Mouse (Mus musculus) neural tube, embryonic 12.5 days (tissue): ENCODE data around the gene Apol8. TPM values are rescaled to one million over a fixed set of nuclear protein-coding genes. Genes with fewer than 3 reads are reported as not detected.

Source experiments
- ATAC-seq: fragments of 200-750 bp; cut with Nextera tagmentation; 2 replicates; pipeline ENCODE4 v1.8.0; 2017; ENCODE audit warnings: low read depth, mild to moderate bottlenecking, moderate TSS enrichment, moderate library complexity; ENCODE audit not compliant: low FRiP score
- H3K27ac ChIP-seq: fragments of 300-500 bp; sonication (generic); 2 replicates; pipeline ENCODE4 v1.5.1; 2016
- H3K27me3 ChIP-seq: fragments of 300-500 bp; sonication (generic); replicated peaks from 2 replicates; pipeline ENCODE4 v1.6.1; 2016; ENCODE audit warnings: mild to moderate bottlenecking
- H3K36me3 ChIP-seq: fragments of 300-500 bp; sonication (generic); 2 replicates; pipeline ENCODE4 v1.6.1; 2016; ENCODE audit warnings: mild to moderate bottlenecking
- H3K4me1 ChIP-seq: fragments of 300-500 bp; sonication (generic); 2 replicates; pipeline ENCODE4 v1.6.1; 2016
- H3K4me2 ChIP-seq: fragments of 300-500 bp; sonication (generic); replicated peaks from 2 replicates; pipeline ENCODE4 v1.6.1; 2016; ENCODE audit warnings: mild to moderate bottlenecking
- H3K4me3 ChIP-seq: fragments of 300-500 bp; sonication (generic); 2 replicates; pipeline ENCODE4 v1.5.1; 2016
- H3K9ac ChIP-seq: fragments of 300-500 bp; sonication (generic); 2 replicates; pipeline ENCODE4 v1.6.1; 2016; ENCODE audit warnings: mild to moderate bottlenecking
- H3K9me3 ChIP-seq: fragments of 300-500 bp; sonication (generic); 2 replicates; pipeline ENCODE4 v1.6.1; 2016; ENCODE audit warnings: mild to moderate bottlenecking
- WGBS: fragments of 180-500 bp; shearing (Covaris S2); methylation state at CpG from one replicate; pipeline ENCODE4 v1.1.7; 2016; 5-methylcytosine and 5-hydroxymethylcytosine counted together
- polyA plus RNA-seq: library from polyadenylated mRNA; unstranded; fragments of >200 nt; fragmentation: Nextera tagmentation; extraction: Ambion mirVana; gene quantifications from 2 replicates; pipeline ENCODE4 v1.2.1, GENCODE M21; 2016

Gene Apol8
- polyA plus RNA-seq, 1 experiment from 2014 or later, result 0.48 TPM

DNA sequence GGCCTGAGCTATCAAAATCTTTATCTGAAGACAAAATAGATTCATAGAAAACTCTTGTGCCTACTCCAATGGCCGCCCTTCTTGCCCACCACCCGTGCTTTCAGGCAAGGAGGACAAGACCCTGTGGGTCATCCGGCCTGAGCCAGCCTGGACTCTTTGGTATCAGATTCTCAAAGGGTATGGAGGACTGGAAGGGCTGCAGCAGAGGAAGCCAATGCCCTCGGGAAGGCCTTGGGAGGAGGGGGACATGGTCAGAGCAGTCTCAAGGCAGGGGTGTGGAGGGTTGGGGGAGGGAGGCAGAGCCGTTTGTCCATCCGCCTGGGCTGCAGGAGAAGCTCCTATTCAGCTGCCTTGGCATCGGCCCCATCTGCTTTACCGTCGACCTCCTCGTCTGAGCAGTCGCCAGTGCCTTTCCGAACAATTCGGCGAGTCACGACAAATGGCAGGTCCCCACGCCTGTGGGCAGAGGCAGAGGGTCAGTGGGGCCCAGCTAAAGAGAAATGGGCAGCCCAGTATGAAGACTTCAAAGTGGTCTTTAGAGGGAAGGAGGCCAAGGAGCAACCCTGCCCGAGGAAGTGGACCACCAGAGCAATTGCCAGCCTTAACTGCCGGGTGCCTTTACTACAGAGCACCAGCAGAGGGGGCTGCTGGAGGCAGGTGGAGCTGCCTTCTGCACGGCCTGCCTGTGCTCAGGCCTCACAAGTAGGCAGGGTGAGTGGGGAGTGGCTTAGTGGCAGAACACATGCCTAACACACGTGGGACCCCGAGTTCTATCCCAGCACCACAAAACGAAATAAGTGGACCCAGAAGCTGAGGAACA lies 5.0 kb upstream of the Apol8 start:
- Histone ChIP-seq H3K4me3 (no peak overlapping the region), H3K4me2 (no peak overlapping the region), H3K4me1 (no peaks in the 10 kb centered on the region), H3K27me3 (no peaks in the 10 kb centered on the region), H3K27ac (no peak overlapping the region), H3K9ac (no peak overlapping the region), H3K9me3 (no peaks in the 10 kb centered on the region), H3K36me3 (peaks cover 65% of the 10 kb centered on the region)
- WGBS, result 73% methylated on average over 22 of the region's 22 CpGs
- ATAC-seq, result no peak

DNA sequence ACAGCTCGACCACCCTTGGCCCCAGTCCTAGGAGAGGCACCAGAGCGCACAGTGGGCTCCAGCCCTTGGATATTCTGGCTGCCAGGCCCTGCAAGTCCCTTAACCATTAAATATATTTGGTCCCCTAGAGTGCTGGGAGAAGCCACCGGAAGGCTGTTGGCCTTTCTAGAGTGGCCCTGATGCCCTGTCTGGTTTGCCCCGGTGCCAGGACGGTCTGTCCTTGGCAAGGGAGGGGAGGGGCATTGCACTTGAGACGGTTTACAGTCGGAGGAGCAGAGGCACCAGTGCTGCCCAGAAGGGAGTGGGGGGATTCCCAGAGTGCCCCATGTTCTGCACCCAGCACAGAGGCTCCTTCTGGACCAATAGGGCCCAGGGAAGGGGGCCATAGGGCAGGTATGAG lies 4.3 kb upstream of the Apol8 start:
- no peak overlapping the region for H3K9ac ChIP-seq
- no peak overlapping the region for H3K4me3 ChIP-seq
- H3K36me3 ChIP-seq, result peaks cover 58% of the 10 kb centered on the region
- no peak for ATAC-seq
- no peaks in the 10 kb centered on the region for H3K9me3 ChIP-seq
- 93% methylated on average over 7 of the region's 7 CpGs for WGBS
- H3K4me2 ChIP-seq, result no peak overlapping the region
- H3K4me1 ChIP-seq, result no peaks in the 10 kb centered on the region
- H3K27me3 ChIP-seq, result no peaks in the 10 kb centered on the region
- no peak overlapping the region for H3K27ac ChIP-seq

DNA sequence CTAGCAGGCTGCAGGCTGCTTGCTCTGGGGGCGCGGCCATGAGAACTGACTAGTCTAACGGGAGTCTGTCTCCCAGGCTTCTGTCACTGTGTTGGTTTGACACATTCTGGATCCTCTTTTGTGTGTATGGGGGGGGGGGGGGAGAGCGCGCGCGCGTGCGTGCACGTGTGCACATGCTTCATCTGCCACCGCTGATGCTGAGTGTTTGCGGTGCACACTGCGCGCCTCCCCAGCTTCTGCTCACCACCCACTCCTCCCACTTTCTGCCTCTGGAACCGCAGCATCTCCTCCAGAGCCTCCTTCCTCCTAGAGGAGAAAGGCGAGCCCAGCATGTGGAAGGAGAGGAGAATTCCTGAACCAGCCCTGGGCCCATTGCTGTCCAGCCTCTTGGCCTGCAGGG lies 3.2 kb upstream of the Apol8 start:
- Histone ChIP-seq H3K4me3 (no peak overlapping the region), H3K9me3 (no peaks in the 10 kb centered on the region), H3K9ac (no peak overlapping the region), H3K4me2 (no peak overlapping the region), H3K36me3 (peaks cover 48% of the 10 kb centered on the region), H3K27ac (no peak overlapping the region), H3K27me3 (no peaks in the 10 kb centered on the region), H3K4me1 (no peaks in the 10 kb centered on the region)
- WGBS, result 94% methylated on average over 13 of the region's 16 CpGs
- ATAC-seq, result no peak

DNA sequence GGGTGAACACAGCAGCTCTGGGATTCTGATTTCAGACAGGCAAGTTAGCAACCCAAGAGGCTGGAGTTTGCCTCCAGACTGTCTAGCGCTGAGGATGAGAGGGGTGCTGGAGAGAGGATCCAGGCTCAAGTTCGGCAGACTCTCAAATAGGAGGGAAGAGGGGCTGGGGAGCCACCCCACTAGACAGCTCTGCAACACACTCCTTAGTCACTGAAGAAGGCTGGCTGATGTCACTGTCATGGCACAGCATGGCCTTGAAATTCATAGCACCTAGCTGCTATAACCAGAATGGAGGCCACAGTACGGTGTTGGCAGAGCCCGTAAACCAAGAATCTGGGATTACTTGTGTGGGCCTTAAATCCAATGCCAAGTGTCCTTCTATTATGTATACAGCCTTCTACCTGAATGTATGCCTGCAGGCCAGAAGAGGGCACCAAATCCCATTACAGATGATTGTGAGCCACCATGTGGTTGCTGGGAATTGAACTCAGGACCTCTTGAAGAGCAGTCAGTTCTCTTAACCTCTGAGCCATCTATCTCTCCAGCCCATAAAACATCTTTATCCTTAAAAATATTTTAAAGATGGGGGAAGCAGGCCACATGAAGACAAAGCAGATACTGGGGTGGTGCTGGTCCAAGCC lies 903 bp upstream of the Apol8 start:
- no peak for ATAC-seq
- peaks cover 25% of the 10 kb centered on the region for H3K36me3 ChIP-seq
- no peak overlapping the region for H3K9ac ChIP-seq
- H3K4me1 ChIP-seq, result no peaks in the 10 kb centered on the region
- no peak overlapping the region for H3K4me3 ChIP-seq
- no peaks in the 10 kb centered on the region for H3K9me3 ChIP-seq
- WGBS, result 84% methylated on average over 4 of the region's 4 CpGs
- no peaks in the 10 kb centered on the region for H3K27me3 ChIP-seq
- no peak overlapping the region for H3K4me2 ChIP-seq
- H3K27ac ChIP-seq, result no peak overlapping the region

DNA sequence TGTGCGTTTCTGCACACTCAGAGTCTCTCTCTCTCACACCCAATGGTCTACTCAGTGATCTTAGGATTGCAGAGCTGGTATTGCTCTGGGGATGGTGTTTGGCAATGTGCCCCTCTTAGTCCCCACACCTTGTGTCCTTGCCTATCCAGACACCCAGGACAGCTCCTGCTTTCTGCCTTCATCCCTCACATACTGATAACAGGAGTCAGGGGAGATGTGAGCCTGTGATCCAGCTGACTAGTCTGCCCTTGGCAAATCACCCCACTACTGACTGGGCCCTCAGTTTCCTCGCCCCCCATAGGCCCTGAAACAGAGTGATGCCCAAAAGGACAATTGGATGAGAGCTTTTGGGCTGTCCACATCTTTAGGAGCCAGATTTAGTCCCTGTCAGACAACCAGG lies 722 bp downstream of the Apol8 start:
- no peak for ATAC-seq
- no peak overlapping the region for H3K27ac ChIP-seq
- H3K4me3 ChIP-seq, result no peak overlapping the region
- H3K36me3 ChIP-seq, result peaks cover 8% of the 10 kb centered on the region
- H3K27me3 ChIP-seq, result no peaks in the 10 kb centered on the region
- H3K4me1 ChIP-seq, result no peaks in the 10 kb centered on the region
- no peak overlapping the region for H3K9ac ChIP-seq
- WGBS, result 65% methylated on average over 2 of the region's 2 CpGs
- H3K4me2 ChIP-seq, result no peak overlapping the region
- no peaks in the 10 kb centered on the region for H3K9me3 ChIP-seq

DNA sequence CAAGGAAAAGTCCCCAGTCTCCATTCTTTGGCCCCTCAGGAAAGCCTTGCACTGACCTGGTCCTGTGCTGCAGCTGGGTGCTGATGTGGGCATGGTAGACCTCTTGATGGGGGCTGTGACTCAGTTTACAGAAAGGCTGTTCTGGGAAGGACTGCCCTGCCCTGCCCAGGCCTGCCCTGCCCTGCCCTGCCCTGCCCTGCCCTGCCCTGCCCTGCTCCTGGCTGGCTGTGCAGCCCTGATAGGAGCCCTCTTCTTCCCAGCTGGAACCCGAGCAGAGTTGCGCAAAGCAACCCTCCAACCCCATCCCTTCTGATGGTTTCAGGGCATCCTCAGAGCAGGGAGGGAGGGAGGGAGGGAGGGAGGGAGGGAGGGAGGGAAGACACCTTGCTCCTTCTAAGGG lies 1.7 kb downstream of the Apol8 start:
- Histone ChIP-seq H3K4me3 (no peak overlapping the region), H3K9ac (no peak overlapping the region), H3K4me1 (no peaks in the 10 kb centered on the region), H3K4me2 (no peak overlapping the region), H3K36me3 (peaks cover 2% of the 10 kb centered on the region), H3K27ac (no peak overlapping the region), H3K27me3 (no peaks in the 10 kb centered on the region), H3K9me3 (no peaks in the 10 kb centered on the region)
- no peak for ATAC-seq
- WGBS, result 0% methylated on average over 1 of the region's 2 CpGs

DNA sequence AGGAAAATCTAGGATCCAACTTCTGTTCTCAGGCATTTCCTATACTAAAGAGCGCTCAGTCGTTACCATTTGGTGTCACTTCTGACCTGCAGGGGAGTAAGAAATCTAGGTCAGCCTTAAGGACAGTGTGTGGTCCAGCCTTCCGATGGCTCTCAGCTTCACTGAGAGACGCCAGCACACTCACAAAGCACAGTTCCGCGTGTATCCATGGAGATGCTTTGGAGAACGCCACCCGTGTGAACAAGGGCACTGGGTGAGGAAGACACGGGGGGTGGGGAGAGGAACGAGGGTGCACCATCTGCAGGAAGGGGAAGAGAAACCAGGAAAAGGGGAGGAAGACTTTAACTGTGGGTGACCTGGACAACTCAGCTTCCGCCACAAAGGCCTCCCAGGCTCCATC lies 4.4 kb downstream of the Apol8 start:
- no peaks in the 10 kb centered on the region for H3K36me3 ChIP-seq
- no peak for ATAC-seq
- H3K9ac ChIP-seq, result no peak overlapping the region
- no peak overlapping the region for H3K4me3 ChIP-seq
- no peaks in the 10 kb centered on the region for H3K4me1 ChIP-seq
- no peak overlapping the region for H3K4me2 ChIP-seq
- H3K9me3 ChIP-seq, result 0 out of 2 replicates have a peak, but pooled peaks cover 3% of the 10 kb centered on the region
- no peaks in the 10 kb centered on the region for H3K27me3 ChIP-seq
- no peak overlapping the region for H3K27ac ChIP-seq
- WGBS, result 60% methylated on average over 11 of the region's 11 CpGs

DNA sequence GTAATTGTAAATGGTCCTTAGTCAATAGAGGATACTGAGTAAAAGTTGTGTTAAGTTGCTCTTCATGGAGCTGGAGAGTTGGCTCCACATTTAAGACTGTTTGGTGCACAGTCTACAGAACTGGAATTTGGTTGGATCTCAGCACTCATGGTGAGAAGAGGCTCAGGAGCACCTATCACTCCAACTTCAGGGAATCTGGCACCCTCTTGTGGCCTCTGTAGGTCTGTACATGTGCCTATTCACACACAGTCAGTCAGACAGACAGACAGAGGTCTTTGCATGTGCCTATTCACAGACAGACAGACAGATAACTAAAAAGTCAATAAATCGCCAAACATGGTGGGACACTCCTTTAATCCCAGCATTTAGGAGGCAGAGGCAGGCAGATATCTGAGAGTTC lies 6.3 kb downstream of the Apol8 start:
- 43% methylated on average over 1 of the region's 1 CpGs for WGBS

DNA sequence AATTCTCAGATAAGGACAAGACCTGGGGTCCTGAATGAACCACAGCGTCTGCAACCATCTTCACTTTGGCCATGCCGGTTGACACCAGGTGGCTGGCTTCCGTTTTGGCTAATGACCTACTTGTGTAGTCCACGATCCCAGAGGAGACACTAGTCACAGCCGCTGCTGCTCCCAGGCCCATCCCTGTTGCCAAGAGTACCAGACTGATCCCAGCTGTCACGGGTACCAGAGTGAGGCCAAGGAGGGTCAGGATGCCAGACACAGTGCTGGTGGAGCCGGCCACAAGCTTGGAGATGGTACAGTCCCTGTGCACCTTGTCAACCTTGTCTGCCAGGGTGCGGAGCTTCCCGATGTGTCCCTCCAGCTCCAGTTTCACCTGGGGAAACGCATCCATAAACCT lies 7.1 kb downstream of the Apol8 start:
- Histone ChIP-seq H3K36me3 (no peaks in the 10 kb centered on the region), H3K4me2 (no peak overlapping the region), H3K27ac (no peak overlapping the region), H3K4me1 (no peaks in the 10 kb centered on the region), H3K9me3 (0 out of 2 replicates have a peak, but pooled peaks cover 3% of the 10 kb centered on the region), H3K4me3 (no peak overlapping the region), H3K9ac (no peak overlapping the region), H3K27me3 (no peaks in the 10 kb centered on the region)
- no peak for ATAC-seq
- WGBS, result 91% methylated on average over 10 of the region's 10 CpGs

More for the DNA sequence above, 6.3 kb downstream of the Apol8 start:
- Histone ChIP-seq H3K4me2 (no peak overlapping the region), H3K36me3 (no peaks in the 10 kb centered on the region), H3K9me3 (0 out of 2 replicates have a peak, but pooled peaks cover 3% of the 10 kb centered on the region), H3K4me3 (no peak overlapping the region), H3K27me3 (no peaks in the 10 kb centered on the region), H3K4me1 (no peaks in the 10 kb centered on the region), H3K27ac (no peak overlapping the region), H3K9ac (no peak overlapping the region)
- no peak for ATAC-seq

DNA sequence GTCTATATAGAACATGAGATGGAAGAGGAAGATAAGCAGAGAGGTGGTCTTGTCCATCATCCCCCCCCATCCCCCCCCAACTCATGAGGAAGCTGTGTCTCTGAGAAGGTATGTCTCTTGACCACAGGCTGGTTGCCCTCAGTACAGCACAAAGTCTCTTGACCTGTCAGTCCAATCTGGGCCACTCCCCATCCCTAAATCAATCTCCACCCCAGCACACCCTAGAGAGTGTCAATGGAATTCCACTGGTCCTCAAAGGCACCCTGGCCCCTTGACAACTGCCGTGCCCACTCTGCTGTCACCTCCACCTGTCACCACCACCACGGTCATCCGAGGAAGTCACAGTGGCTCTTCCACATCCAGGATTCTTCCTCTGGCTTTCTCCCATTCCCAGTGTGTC lies 8.4 kb downstream of the Apol8 start:
- Histone ChIP-seq H3K4me2 (no peak overlapping the region), H3K27ac (no peak overlapping the region), H3K4me3 (no peak overlapping the region), H3K9ac (no peak overlapping the region), H3K4me1 (no peaks in the 10 kb centered on the region), H3K36me3 (no peaks in the 10 kb centered on the region), H3K9me3 (0 out of 2 replicates have a peak, but pooled peaks cover 3% of the 10 kb centered on the region), H3K27me3 (no peaks in the 10 kb centered on the region)
- 86% methylated on average over 3 of the region's 3 CpGs for WGBS
- ATAC-seq, result no peak

DNA sequence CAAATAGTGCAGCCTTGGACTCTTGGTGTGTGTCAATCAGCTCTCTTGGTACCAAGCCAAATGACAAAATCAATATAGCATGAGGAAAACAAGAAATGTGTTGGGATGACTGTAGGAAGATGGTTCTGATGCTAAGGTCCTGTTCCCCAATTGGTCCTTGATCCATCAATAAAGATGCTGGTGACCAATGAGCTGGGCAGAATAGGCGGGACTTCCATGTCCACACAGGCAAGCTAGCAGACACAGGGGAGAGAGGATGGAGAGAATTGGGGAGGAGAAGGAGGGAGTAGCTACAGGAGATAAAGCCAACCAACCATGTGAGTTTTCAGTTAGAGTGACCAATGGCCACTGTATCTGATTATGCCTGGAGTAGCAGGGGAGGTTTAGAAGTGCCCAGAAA lies 10.5 kb downstream of the Apol8 start:
- 100% methylated on average over 1 of the region's 1 CpGs for WGBS
- ATAC-seq, result no peak
- H3K4me3 ChIP-seq, result no peak overlapping the region

DNA sequence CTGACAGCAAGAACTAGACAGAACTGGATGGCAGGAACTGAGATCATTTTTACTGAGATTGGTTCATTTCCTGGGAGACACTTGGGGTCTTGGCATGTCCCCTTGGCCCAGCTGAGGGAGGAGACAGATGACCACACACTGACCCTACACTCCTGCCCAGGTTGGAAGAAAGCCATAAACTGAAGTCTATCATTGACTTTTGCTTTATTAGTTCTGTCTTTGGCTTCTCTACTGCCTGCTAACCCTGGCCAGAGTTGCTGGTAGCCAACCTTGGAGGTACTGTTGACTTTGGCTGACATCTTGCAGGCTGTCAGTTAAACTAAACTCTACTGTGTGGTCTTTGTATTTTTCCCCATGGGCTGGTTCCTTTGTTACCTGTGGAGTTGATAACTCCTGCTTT lies 11.7 kb downstream of the Apol8 start:
- Histone ChIP-seq H3K4me2 (no peak overlapping the region), H3K4me1 (no peaks in the 10 kb centered on the region), H3K9ac (no peak overlapping the region)

More for the DNA sequence above, 10.5 kb downstream of the Apol8 start:
- Histone ChIP-seq H3K4me1 (no peaks in the 10 kb centered on the region), H3K36me3 (no peaks in the 10 kb centered on the region), H3K4me2 (no peak overlapping the region), H3K9me3 (0 out of 2 replicates have a peak, but pooled peaks cover 3% of the 10 kb centered on the region), H3K27me3 (no peaks in the 10 kb centered on the region), H3K9ac (no peak overlapping the region), H3K27ac (no peak overlapping the region)

More for the DNA sequence above, 11.7 kb downstream of the Apol8 start:
- no peak for ATAC-seq
- no peaks in the 10 kb centered on the region for H3K27me3 ChIP-seq
- no peak overlapping the region for H3K4me3 ChIP-seq
- H3K9me3 ChIP-seq, result 0 out of 2 replicates have a peak, but pooled peaks cover 3% of the 10 kb centered on the region
- H3K27ac ChIP-seq, result no peak overlapping the region
- H3K36me3 ChIP-seq, result no peaks in the 10 kb centered on the region
